Mouse (Mus musculus) embryonic facial prominence, embryonic 12.5 days (tissue): ENCODE data around the gene Gjb5. TPM values are rescaled to one million over a fixed set of nuclear protein-coding genes. Genes with fewer than 3 reads are reported as not detected.

Source experiments
- ATAC-seq: fragments of 200-750 bp; cut with Nextera tagmentation; 2 replicates; pipeline ENCODE4 v1.8.0; 2017; ENCODE audit not compliant: insufficient number of reproducible peaks, insufficient read depth, low FRiP score, low TSS enrichment
- H3K27ac ChIP-seq: fragments of 300-500 bp; sonication (generic); 2 replicates; pipeline ENCODE4 v1.5.1; 2016; ENCODE audit warnings: mild to moderate bottlenecking
- H3K27me3 ChIP-seq: fragments of 300-500 bp; sonication (generic); 2 replicates; pipeline ENCODE4 v1.6.1; 2016; ENCODE audit warnings: mild to moderate bottlenecking, moderate library complexity
- H3K36me3 ChIP-seq: fragments of 300-500 bp; sonication (generic); 2 replicates; pipeline ENCODE4 v1.6.1; 2016; ENCODE audit warnings: mild to moderate bottlenecking
- H3K4me1 ChIP-seq: fragments of 300-500 bp; sonication (generic); 2 replicates; pipeline ENCODE4 v1.6.1; 2016
- H3K4me2 ChIP-seq: fragments of 300-500 bp; sonication (generic); replicated peaks from 2 replicates; pipeline ENCODE4 v1.6.1; 2016; ENCODE audit warnings: mild to moderate bottlenecking, moderate library complexity
- H3K4me3 ChIP-seq: fragments of 300-500 bp; sonication (generic); 2 replicates; pipeline ENCODE4 v1.5.1; 2016; ENCODE audit warnings: mild to moderate bottlenecking
- H3K9ac ChIP-seq: fragments of 300-500 bp; sonication (generic); 2 replicates; pipeline ENCODE4 v1.6.1; 2016; ENCODE audit warnings: mild to moderate bottlenecking, moderate library complexity
- H3K9me3 ChIP-seq: fragments of 300-500 bp; sonication (generic); 2 replicates; pipeline ENCODE4 v1.6.1; 2016; ENCODE audit warnings: mild to moderate bottlenecking, moderate library complexity
- WGBS: fragments of 180-500 bp; shearing (Covaris S2); methylation state at CpG from one replicate; pipeline ENCODE4 v1.1.7; 2016; 5-methylcytosine and 5-hydroxymethylcytosine counted together
- polyA plus RNA-seq: library from polyadenylated mRNA; unstranded; fragments of >200 nt; fragmentation: Nextera tagmentation; extraction: Ambion mirVana; gene quantifications from 2 replicates; pipeline ENCODE4 v1.2.1, GENCODE M21; 2016

Gene Gjb5
- polyA plus RNA-seq, 1 experiment from 2014 or later: 0.31 TPM

GRCm38 (mm10) chr4:127368379-127368973 lies 10.5 kb upstream of the Gjb5 start:
- Histone ChIP-seq H3K27me3 (0 out of 2 replicates have a peak, but pooled peaks cover 2% of the 10 kb centered on the region), H3K36me3 (no peaks in the 10 kb centered on the region), H3K9ac (no peak overlapping the region), H3K4me3 (no peak overlapping the region), H3K27ac (no peak overlapping the region), H3K4me1 (peaks cover 4% of the 10 kb centered on the region; the same call in 1 of the 2 replicates), H3K9me3 (no peaks in the 10 kb centered on the region), H3K4me2 (no peak overlapping the region)
- ATAC-seq: no peak
- WGBS: 29% methylated on average over 13 of the region's 13 CpGs

GRCm38 (mm10) chr4:127365834-127366233 lies 7.9 kb upstream of the Gjb5 start:
- ATAC-seq: no peak; the same call in 1 of the 2 replicates
- Histone ChIP-seq H3K4me1 (peaks cover 4% of the 10 kb centered on the region; the same call in 1 of the 2 replicates), H3K9me3 (no peaks in the 10 kb centered on the region), H3K9ac (no peak overlapping the region), H3K4me2 (no peak overlapping the region), H3K36me3 (no peaks in the 10 kb centered on the region), H3K27me3 (0 out of 2 replicates have a peak, but pooled peaks cover 2% of the 10 kb centered on the region), H3K27ac (no peak overlapping the region), H3K4me3 (no peak overlapping the region)
- WGBS: 15% methylated on average over 4 of the region's 4 CpGs

DNA sequence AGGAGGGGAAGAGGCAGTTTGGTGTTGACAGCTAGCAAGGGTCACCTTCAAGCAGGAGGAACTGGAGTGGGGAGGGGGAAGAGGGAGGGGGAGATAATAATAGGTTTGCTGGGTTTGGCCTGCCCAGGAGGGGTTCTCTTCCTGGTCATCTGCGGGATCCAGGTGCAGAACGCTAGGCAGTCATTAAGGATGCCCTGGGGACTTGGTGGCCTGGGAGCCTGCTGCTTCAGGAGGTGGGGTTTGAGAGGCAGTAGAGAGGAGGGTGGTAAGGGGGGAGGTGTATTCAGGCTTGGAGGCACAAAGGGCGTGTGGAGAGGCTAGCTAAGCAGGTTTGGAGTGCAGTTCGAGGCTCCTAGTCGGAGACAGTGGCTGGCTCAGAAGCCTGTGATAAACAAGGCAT lies 7.5 kb upstream of the Gjb5 start:
- no peaks in the 10 kb centered on the region for H3K36me3 ChIP-seq
- 17% methylated on average over 5 of the region's 5 CpGs for WGBS
- no peak overlapping the region for H3K4me3 ChIP-seq
- no peak; the same call in 1 of the 2 replicates for ATAC-seq
- H3K9me3 ChIP-seq: no peaks in the 10 kb centered on the region
- H3K27ac ChIP-seq: no peak overlapping the region
- H3K4me2 ChIP-seq: no peak overlapping the region
- H3K4me1 ChIP-seq: peaks cover 4% of the 10 kb centered on the region; the same call in 1 of the 2 replicates
- H3K9ac ChIP-seq: no peak overlapping the region
- 0 out of 2 replicates have a peak, but pooled peaks cover 2% of the 10 kb centered on the region for H3K27me3 ChIP-seq

GRCm38 (mm10) chr4:127364431-127364830 lies 6.5 kb upstream of the Gjb5 start:
- Histone ChIP-seq H3K27ac (no peak overlapping the region), H3K36me3 (no peaks in the 10 kb centered on the region), H3K4me3 (no peak overlapping the region), H3K27me3 (peaks cover 8% of the 10 kb centered on the region; the same call in 1 of the 2 replicates), H3K9me3 (no peaks in the 10 kb centered on the region), H3K9ac (no peak overlapping the region), H3K4me1 (peaks cover 4% of the 10 kb centered on the region; the same call in 1 of the 2 replicates), H3K4me2 (no peak overlapping the region)
- WGBS: 60% methylated on average over 6 of the region's 6 CpGs
- no peak for ATAC-seq

GRCm38 (mm10) chr4:127363331-127363730 lies 5.3 kb upstream of the Gjb5 start:
- H3K4me2 ChIP-seq: no peak overlapping the region
- H3K27me3 ChIP-seq: peaks cover 9% of the 10 kb centered on the region; the same call in 1 of the 2 replicates
- no peaks in the 10 kb centered on the region for H3K9me3 ChIP-seq
- ATAC-seq: no peak
- WGBS: 58% methylated on average over 4 of the region's 4 CpGs
- H3K4me1 ChIP-seq: peaks cover 4% of the 10 kb centered on the region; the same call in 1 of the 2 replicates
- H3K4me3 ChIP-seq: no peak overlapping the region
- no peak overlapping the region for H3K9ac ChIP-seq
- H3K27ac ChIP-seq: no peak overlapping the region
- no peaks in the 10 kb centered on the region for H3K36me3 ChIP-seq

DNA sequence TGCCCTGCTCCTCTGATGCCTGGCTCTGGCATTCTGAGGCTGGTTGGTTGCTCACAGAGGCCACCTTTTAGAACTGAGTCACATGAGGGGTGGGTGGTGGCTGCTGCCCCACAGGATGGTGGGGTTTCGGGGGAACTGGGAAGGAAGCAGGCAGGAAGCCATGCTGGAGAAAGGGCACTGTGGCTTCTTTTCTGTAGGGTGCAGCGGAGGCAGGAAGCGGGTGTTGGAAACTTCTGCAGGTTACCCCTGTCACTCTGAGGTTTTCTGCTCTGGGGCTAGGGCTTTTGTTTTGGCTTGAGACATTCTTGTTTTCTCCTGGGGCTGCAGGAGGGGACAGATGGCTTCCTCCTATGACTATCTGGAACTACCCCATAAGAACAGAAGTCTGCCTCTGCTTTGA lies 4.5 kb upstream of the Gjb5 start:
- H3K4me3 ChIP-seq: no peak overlapping the region
- no peaks in the 10 kb centered on the region for H3K9me3 ChIP-seq
- WGBS: 80% methylated on average over 3 of the region's 3 CpGs
- no peak overlapping the region for H3K9ac ChIP-seq
- H3K4me2 ChIP-seq: no peak overlapping the region
- no peak for ATAC-seq
- no peaks in the 10 kb centered on the region for H3K36me3 ChIP-seq
- peaks cover 4% of the 10 kb centered on the region; the same call in 1 of the 2 replicates for H3K4me1 ChIP-seq
- H3K27ac ChIP-seq: no peak overlapping the region
- H3K27me3 ChIP-seq: peaks cover 9% of the 10 kb centered on the region; the same call in 1 of the 2 replicates

- WGBS: 71% methylated on average over 15 of the region's 15 CpGs
- no peaks in the 10 kb centered on the region for H3K9me3 ChIP-seq
- H3K27me3 ChIP-seq: peaks cover 6% of the 10 kb centered on the region; the same call in 1 of the 2 replicates
- no peak overlapping the region for H3K9ac ChIP-seq
- no peak overlapping the region for H3K4me2 ChIP-seq
- H3K4me1 ChIP-seq: peaks cover 5% of the 10 kb centered on the region; the same call in 1 of the 2 replicates
- ATAC-seq: no peak
- no peak overlapping the region for H3K4me3 ChIP-seq
- no peak overlapping the region for H3K27ac ChIP-seq
- no peaks in the 10 kb centered on the region for H3K36me3 ChIP-seq
Measured at GRCm38 (mm10) chr4:127354506-127355485, 3.2 kb downstream of the Gjb5 start.

DNA sequence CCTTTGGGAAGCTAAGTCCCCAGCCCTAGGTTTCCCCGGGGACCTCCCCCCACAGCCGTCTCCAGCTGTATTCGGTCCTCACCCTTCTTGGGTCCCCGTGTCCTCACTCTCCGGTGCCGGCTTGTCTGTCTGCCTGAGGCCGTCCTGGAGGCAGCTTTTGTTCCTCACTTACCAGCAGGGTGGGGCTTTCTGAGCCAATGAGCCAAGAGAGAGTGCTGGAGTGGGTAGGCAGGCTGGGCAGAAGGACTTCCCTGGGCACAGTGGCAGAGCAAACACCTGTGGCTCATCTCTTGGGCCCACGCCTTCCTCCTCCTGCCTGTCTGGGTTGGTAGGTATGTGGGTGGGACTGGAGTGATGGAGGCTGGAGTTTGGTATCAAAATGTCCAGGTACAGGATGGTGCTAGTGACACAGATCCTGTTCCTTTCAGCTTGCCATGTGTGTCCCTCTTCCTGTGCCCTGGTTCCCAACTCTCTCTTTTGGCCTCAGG lies 4.0 kb downstream of the Gjb5 start, which contains the start of gene Gjb4:
Gene Gjb4 (minus strand): TSS at position 131 of the 488 bp plus-strand sequence.
- no peak for ATAC-seq
- Histone ChIP-seq H3K27me3 (no peaks in the 10 kb centered on the region), H3K4me2 (no peak within 1 kb of the TSS), H3K9me3 (no peaks in the 10 kb centered on the region), H3K27ac (no peak within 1 kb of the TSS), H3K4me3 (no peak within 1 kb of the TSS), H3K9ac (no peak within 1 kb of the TSS), H3K4me1 (peaks cover 5% of the 10 kb centered on the region; the same call in 1 of the 2 replicates), H3K36me3 (no peaks in the 10 kb centered on the region)
- WGBS: 39% methylated on average over 8 of the region's 8 CpGs

DNA sequence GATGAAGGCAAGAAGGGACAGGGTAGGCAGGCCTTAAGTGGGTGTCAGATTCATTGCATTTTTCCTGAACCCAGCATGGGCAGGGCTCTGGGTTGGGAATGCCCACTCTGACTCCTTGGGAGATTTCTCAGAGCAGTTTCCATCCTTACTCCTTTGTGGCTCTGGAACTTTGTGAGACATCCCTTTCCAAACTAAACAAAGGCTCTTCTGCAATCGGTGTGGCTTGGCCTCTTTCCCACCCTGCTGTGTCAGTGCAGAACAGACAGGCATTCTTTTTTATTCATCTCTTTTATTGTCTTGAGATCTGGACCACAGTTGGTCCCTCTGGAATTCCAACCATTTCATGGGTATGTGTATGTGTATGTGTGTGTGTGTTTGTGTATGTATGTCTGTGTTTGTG lies 5.4 kb downstream of the Gjb5 start:
- ATAC-seq: no peak
- Histone ChIP-seq H3K27me3 (no peaks in the 10 kb centered on the region), H3K4me2 (no peak overlapping the region), H3K27ac (no peak overlapping the region), H3K4me1 (peaks cover 5% of the 10 kb centered on the region; the same call in 1 of the 2 replicates), H3K36me3 (no peaks in the 10 kb centered on the region), H3K4me3 (no peak overlapping the region), H3K9ac (no peak overlapping the region), H3K9me3 (no peaks in the 10 kb centered on the region)
- whole genome bisulfite sequencing: 48% methylated on average over 1 of the region's 1 CpGs

DNA sequence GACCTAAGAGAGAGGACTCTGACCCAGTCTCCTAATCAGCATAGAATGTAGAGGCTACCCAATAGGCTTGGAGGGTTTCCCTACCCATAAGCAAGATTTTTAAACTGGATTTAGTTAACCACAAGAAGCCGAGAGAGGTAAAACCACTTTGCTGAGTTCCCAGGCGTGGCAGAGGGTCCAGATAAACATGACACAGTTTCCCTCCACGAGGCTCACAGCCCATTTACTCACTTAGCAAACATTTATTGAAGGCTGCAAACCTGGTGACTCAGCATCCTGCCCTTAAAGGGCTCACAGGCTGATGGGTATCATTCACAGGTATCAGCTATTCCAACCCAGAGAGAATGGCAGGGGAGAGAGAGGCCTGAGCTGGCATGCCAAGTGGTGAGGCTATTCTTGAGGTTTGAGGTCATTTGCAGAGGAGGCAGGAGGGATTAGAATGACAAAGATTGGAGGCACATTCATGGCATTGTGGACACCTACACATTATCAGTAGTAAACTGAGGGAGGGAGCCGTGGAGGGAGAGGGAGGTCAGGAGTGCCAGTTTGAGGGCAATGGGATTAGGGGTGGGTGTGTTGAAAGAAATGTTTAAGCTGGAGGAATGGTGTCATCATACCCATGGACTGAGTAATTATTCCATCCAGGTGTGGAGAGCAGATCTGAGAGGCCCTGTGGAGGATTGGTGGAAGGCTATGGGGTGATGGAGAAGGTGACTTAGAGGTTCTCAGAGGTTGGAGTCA lies 8.3 kb downstream of the Gjb5 start:
- no peak overlapping the region for H3K27ac ChIP-seq
- no peak overlapping the region for H3K4me2 ChIP-seq
- H3K9me3 ChIP-seq: no peaks in the 10 kb centered on the region
- H3K4me3 ChIP-seq: no peak overlapping the region
- ATAC-seq: no peak
- no peaks in the 10 kb centered on the region for H3K27me3 ChIP-seq
- WGBS: 64% methylated on average over 4 of the region's 4 CpGs
- peaks cover 5% of the 10 kb centered on the region; the same call in 1 of the 2 replicates for H3K4me1 ChIP-seq
- no peaks in the 10 kb centered on the region for H3K36me3 ChIP-seq
- no peak overlapping the region for H3K9ac ChIP-seq

DNA sequence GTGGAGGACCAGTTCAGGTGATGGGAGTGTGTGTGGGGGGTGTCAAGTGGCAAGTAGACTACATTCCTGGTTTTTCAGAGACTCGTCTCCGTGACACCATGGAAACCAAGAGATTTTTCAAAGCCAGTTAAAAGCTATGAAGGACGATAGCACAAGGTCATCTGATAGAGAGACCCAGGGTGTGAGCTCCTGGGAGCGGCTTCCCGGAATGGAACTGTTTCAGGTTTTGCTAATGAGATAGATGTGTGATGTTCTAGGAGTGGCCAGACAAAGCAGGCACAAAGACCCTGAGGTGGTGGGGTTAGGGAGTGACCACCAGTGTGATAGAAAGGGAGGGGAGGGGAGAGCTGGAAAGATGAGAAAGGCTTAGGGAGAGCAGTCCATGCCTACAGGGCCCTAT lies 13.0 kb downstream of the Gjb5 start:
- Histone ChIP-seq H3K4me1 (no peaks in the 10 kb centered on the region), H3K27ac (no peak overlapping the region), H3K9ac (no peak overlapping the region), H3K27me3 (no peaks in the 10 kb centered on the region), H3K4me2 (no peak overlapping the region), H3K4me3 (no peak overlapping the region), H3K9me3 (no peaks in the 10 kb centered on the region), H3K36me3 (no peaks in the 10 kb centered on the region)
- ATAC-seq: no peak
- WGBS: 80% methylated on average over 5 of the region's 5 CpGs
